Mouse (Mus musculus) stomach, postnatal 0 days (tissue): ENCODE data around the gene Grid1.

ENCODE experiments used
- CTCF ChIP-seq: IDR thresholded peaks from 2 replicates; pipeline ENCODE4 v1.5.1; 2016; ENCODE audit warnings: antibody characterized with exemption, low read depth, mild to moderate bottlenecking, moderate library complexity
- EP300 ChIP-seq: optimal IDR thresholded peaks from 2 replicates; pipeline ENCODE3; 2016; ENCODE audit warnings: antibody characterized with exemption

GRCm38 (mm10) chr14:34846799-34847198 lies 26.9 kb downstream of the Grid1 start:
- TF ChIP-seq CTCF, result no peak
- no peak for TF ChIP-seq EP300
